9 mouse cellular contexts compared by ENCODE assay signal in genomic region chr6:88725590-88725989, GRCm38 (mm10). TPM values are rescaled to one million over a fixed set of nuclear protein-coding genes. Genes with fewer than 3 reads are reported as not detected.
DNase-seq lines count a peak whose midpoint lies in the region; ATAC-seq lines count a peak whose summit lies in the region.
"Had no signal": no experiment of that assay in that cellular context is flagged by ENCODE, and none has a peak within 500 bp of the region (broad histone marks: within the 10 kb centered on the region; RNA-seq: fewer than 3 reads in every experiment).

No protein-coding gene starts in this region.

- H3K27me3 ChIP-seq in hindbrain, embryonic 15.5 days, result no peaks in the 10 kb centered on the region; the same call in 1 of the 2 replicates
- H3K27me3 ChIP-seq in hindbrain, embryonic 11.5 days (ENCODE audit: control insufficient read depth, insufficient read depth, low read length), result peaks cover 12% of the 10 kb centered on the region

- H3K4me2 ChIP-seq in hindbrain, embryonic 15.5 days, result peak overlapping the region; percentile 97
- H3K4me2 ChIP-seq in hindbrain, embryonic 11.5 days (replicated peaks; ENCODE audit: low read depth, low read length), result no peak overlapping the region

- 0 out of 2 replicates have a peak overlapping the region, but pooled peaks have one; percentile 17 for H3K9ac ChIP-seq in hindbrain, embryonic 15.5 days
- no peak overlapping the region for H3K9ac ChIP-seq in hindbrain, embryonic 11.5 days (ENCODE audit: low read depth, low read length)

- H3K4me3 ChIP-seq in hindbrain, embryonic 15.5 days, result peak overlapping the region; percentile 57
- H3K4me3 ChIP-seq in hindbrain, embryonic 11.5 days (ENCODE audit: low read depth, low read length), result no peak overlapping the region

- H3K36me3 ChIP-seq in hindbrain, embryonic 15.5 days, result no peaks in the 10 kb centered on the region
- H3K36me3 ChIP-seq in hindbrain, embryonic 11.5 days (ENCODE audit: control insufficient read depth, insufficient read depth, low read length), result no peaks in the 10 kb centered on the region
- H3K36me3 ChIP-seq: midbrain, embryonic 12.5 days had no signal

- no peak overlapping the region for H3K27ac ChIP-seq in hindbrain, embryonic 15.5 days (replicated peaks)
- no peak overlapping the region for H3K27ac ChIP-seq in hindbrain, embryonic 11.5 days (ENCODE audit: low read depth, low read length)
- H3K27ac ChIP-seq: midbrain, embryonic 12.5 days had no signal

- no peak for ATAC-seq in hindbrain, embryonic 15.5 days (ENCODE audit: low FRiP score, low read depth)
- ATAC-seq in hindbrain, embryonic 11.5 days (ENCODE audit: low FRiP score), result no peak

- intact Hi-C loops in gastrocnemius, postnatal 36 days (cut with DNase I), result loop anchor here (5.0 kb wide), 2 partner anchors 98 to 102 kb away; no protein-coding TSS in a partner anchor

- no peak for DNase-seq in hindbrain, embryonic 11.5 days (ENCODE audit: low spot score)
- peak; percentile 51 for DNase-seq in cerebellum, adult 8-10 months
- DNase-seq in forelimb bud, embryonic 11.5 days (ENCODE audit: low read depth, low spot score), result peak; percentile 29
- DNase-seq in lung, postnatal 10 days, result peak; percentile 40
- DNase-seq in layer of hippocampus, adult 18-20 months (ENCODE audit: low spot score in 2 of 2), result no peak
- DNase-seq in gastrocnemius, postnatal 36 days, result no peak
- no peak for DNase-seq in frontal cortex, postnatal 36 days (ENCODE audit: low spot score in 2 of 2)

- no peaks in the 10 kb centered on the region for H3K9me3 ChIP-seq in hindbrain, embryonic 15.5 days
- no peaks in the 10 kb centered on the region for H3K9me3 ChIP-seq in hindbrain, embryonic 11.5 days (ENCODE audit: control insufficient read depth, low read length)
- H3K9me3 ChIP-seq: midbrain, embryonic 12.5 days had no signal

- H3K4me1 ChIP-seq in hindbrain, embryonic 15.5 days (replicated peaks), result peaks cover 27% of the 10 kb centered on the region
- H3K4me1 ChIP-seq in hindbrain, embryonic 11.5 days (replicated peaks; ENCODE audit: control insufficient read depth, insufficient read depth, low read length), result no peaks in the 10 kb centered on the region; the same call in 1 of the 2 replicates

- WGBS in hindbrain, embryonic 15.5 days, result 64% methylated on average over 7 of the region's 7 CpGs
- 53% methylated on average over 7 of the region's 7 CpGs for WGBS in hindbrain, embryonic 11.5 days

RNA-seq across cellular contexts. Expression of gene Mgll, which starts 1.4 kb away (rescaled TPM):
- polyA plus RNA-seq in hindbrain, embryonic 15.5 days (2015; fragmentation: Nextera tagmentation; extraction: Ambion mirVana), result 54.3 and 59.0 TPM in 2 replicates
- 4.6 and 6.0 TPM in 2 replicates for polyA plus RNA-seq in hindbrain, embryonic 11.5 days (2014; fragmentation: Nextera tagmentation; extraction: Ambion mirVana)
- total RNA-seq in layer of hippocampus, adult 18-20 months (2021), result 100 to 1,000 TPM; 170 to 184 TPM
- total RNA-seq in gastrocnemius, postnatal 36 days (2021), result 10 to 100 TPM; 36.6 to 37.6 TPM

Comparison
In these comparisons a context has a peak if more than half of its experiments do, and no peak if none do; other contexts are left out.
1. DNase-seq: peak in cerebellum, adult 8-10 months (single experiment), forelimb bud, embryonic 11.5 days (single experiment) and lung, postnatal 10 days (single experiment); none in hindbrain, embryonic 11.5 days (single experiment), layer of hippocampus, adult 18-20 months (0 of 2), gastrocnemius, postnatal 36 days (0 of 2) and frontal cortex, postnatal 36 days (0 of 2).
2. RNA of gene Mgll, which starts 1.4 kb away (total RNA-seq): 170 to 184 TPM in layer of hippocampus, adult 18-20 months; 36.6 to 37.6 TPM in gastrocnemius, postnatal 36 days; every median in the first group is over 4 times any median in the second.